Mouse (Mus musculus) brain, embryonic 14.5 days (tissue): ENCODE measurements at regions not wholly inside any gene's neighbourhood (a gene's known extent, or its start where the extent isn't known, plus 50 kb on each side); places are given as distances from the start of the nearest gene placed in this dataset.
A peak's percentile ranks its signal among the peaks of the same experiment; 100 is the strongest.

ENCODE experiments used
- DNase-seq: peaks from one replicate; pipeline ENCODE4 v3.0.0-alpha.2; 2011; ENCODE audit warnings: low read depth
- CTCF ChIP-seq: fragments of 200-500 bp; IDR thresholded peaks from 2 replicates; pipeline ENCODE4 v1.5.1; 2012; ENCODE audit warnings: inconsistent platforms, mild to moderate bottlenecking, moderate library complexity, borderline replicate concordance; ENCODE audit not compliant: insufficient read depth, insufficient read length; ENCODE audit errors: extremely low read depth
- POLR2A ChIP-seq: fragments of 200-500 bp; IDR thresholded peaks from 2 replicates; pipeline ENCODE4 v1.6.1; 2012; ENCODE audit warnings: mild to moderate bottlenecking, inconsistent platforms, borderline replicate concordance; ENCODE audit not compliant: poor library complexity, insufficient read depth, insufficient read length, severe bottlenecking; ENCODE audit errors: extremely low read depth

DNA sequence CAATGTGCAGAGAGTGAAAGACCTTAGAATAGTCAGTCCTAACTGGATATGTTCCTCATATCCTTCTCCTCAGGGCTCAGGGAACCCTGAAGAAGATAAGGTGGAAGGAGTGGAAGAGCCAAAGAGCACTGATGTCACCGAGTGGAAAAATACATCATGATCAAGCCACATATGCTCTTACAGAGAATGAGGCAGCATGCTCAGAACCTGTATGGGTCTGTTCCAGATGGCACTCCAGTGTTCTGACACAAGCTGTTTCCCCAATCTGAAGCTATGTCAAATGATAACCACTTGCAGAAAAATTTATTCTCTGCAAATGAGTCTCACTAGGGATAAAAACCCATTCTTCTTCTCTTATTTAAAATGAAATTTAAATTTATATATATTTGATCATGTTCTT lies 572.6 kb upstream of the Robo2 start:
- TF ChIP-seq CTCF (no peak), POLR2A (no peak)
- no peak for DNase-seq

DNA sequence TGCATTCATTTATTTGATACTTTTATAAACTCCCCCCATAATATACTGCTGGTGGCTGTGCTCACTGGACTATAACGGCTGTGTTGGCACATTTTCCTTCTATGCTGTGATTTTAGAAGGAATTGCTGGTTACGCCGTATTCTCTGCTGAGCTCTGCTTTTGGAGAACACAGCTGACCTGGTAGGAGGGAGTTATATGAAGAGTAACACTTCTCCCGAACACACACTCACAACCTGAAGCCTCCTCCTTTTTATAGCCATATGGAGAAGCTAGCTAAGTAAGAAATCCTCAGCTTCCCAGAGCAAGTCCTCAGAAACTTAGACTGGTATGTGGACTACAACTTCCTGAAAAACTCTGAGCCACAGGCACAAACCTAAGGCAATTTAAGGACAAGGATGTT lies 554.5 kb upstream of the Robo2 start:
- TF ChIP-seq CTCF, result no peak
- TF ChIP-seq POLR2A, result no peak
- DNase-seq, result no peak

- DNase-seq, result no peak
- TF ChIP-seq CTCF, result no peak
- TF ChIP-seq POLR2A, result no peak
These were observed 518.1 kb upstream of the Robo2 start for GRCm38 (mm10) chr16:74929739-74930138.

DNA sequence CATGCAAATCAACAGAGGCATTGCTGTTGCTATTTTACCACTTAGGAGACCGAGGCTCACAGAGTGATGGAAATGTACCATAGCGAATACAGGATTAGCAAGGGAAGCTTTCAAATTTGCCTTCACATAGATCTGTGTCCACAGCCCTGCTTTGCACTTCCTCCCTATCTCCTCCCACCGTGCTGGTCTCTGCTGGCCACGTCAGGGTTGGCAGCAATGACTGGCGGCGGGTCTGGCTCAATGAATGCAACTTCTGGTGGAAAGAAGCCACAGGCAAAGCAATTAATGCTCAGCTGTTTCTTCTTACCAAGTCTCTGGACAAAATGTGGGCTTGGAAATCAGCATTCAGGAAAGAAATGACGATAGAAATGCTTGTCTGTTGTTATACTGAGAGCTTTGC lies 489.2 kb upstream of the Robo2 start:
- peak; percentile 59 for DNase-seq
- TF ChIP-seq CTCF (no peak), POLR2A (no peak)

DNA sequence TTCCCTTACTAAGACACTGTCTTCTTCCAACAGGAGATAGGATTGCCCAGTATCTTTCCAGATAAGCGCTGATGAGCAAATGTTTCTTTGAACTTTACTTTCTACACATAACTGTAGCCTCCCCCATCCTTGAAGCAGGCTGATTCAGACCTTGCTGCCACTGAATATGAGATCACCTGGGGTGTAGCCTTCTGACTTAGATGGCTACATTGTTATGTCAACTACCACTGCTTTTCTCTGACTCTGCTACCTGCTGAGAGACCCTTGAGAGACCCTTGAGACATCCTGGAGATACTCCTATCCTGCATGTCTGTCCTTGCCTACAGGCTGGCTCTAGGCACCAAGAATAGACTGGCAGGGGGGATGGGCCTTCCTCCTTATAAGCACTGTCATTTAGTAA lies 476.1 kb upstream of the Robo2 start:
- TF ChIP-seq CTCF, result no peak
- TF ChIP-seq POLR2A, result no peak
- no peak for DNase-seq

DNA sequence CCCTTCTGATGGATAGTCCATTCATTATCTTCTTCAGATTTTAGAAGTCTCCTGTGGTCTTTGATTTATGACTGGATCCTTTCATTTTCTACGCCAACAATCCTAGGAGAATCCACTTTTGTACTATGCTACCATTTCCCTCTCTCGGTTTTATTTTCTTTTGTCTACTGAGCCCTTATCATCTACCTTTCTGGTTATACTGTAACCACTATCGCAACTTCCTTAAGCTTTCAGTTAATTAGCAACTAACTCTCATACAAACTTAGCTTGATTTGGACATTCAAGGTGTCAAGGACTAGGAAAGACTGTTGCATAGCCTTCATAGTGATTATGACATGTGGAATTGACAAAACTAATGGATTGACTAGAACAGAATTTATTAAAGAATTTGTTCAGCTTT lies 467.0 kb upstream of the Robo2 start:
- TF ChIP-seq CTCF (no peak), POLR2A (no peak)

DNA sequence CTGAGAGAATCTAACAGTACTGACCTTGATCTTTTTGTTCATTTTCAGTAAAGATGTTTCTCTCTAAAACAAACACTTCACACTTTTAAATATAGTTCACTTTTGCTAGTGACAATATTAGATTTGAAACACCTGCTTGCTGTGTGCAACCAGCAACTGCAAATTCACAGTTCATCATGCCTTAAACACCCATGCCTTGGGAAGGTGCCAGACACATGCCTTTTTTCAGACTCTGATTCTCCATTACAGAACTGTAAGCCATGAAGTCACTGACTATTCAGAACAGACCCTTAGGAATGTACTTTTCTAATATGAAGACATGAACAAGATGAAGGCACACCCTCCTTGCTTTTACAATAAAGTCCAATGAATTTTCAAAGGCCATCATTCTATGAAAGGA lies 462.1 kb upstream of the Robo2 start:
- DNase-seq, result peak; percentile 25
- TF ChIP-seq CTCF (no peak), POLR2A (no peak)

More for the DNA sequence above, 467.0 kb upstream of the Robo2 start:
- no peak for DNase-seq

DNA sequence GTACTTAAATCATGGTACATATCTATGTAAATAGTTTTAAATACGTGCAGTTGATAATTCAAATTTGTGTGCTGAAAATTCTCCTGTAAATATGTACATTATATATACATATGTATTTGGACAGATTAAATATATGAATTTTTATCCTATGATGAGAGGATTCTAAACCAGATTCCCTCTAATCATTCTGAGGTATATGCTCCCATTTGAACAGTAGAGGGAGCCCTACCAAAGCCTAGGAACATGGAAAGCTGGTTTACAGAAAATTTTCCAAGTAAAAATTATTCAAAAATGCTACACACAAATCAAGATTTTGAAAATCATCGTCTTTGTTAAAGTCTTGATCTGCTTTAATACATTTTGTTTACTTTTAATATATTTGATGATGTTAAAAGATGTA lies 446.1 kb upstream of the Robo2 start:
- no peak for TF ChIP-seq POLR2A
- no peak for TF ChIP-seq CTCF
- DNase-seq, result peak; percentile 59

GRCm38 (mm10) chr16:74840006-74840405 lies 428.4 kb upstream of the Robo2 start:
- TF ChIP-seq POLR2A (no peak), CTCF (peak; percentile 13; the same call in 1 of the 2 replicates)
- peak; percentile 27 for DNase-seq

DNA sequence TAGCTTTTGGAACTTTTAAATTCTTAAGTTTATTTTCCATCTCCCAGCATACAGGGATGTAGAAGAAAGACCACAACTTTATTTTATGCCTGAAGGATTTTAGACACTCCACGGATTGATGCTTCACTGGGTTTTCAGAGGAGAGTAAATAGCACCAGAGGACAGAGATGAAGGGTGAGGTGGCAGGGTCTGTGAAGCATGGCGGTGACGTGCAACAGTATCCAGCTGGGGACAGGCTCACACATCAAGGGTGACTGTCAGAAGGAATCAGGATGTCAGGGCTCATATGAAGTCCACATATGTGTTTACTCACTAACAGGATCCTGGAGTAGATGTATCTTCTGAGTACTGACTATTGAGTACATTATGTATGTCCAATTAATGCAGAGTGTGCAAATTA lies 402.8 kb upstream of the Robo2 start:
- TF ChIP-seq POLR2A, result no peak
- TF ChIP-seq CTCF, result no peak
- no peak for DNase-seq

DNA sequence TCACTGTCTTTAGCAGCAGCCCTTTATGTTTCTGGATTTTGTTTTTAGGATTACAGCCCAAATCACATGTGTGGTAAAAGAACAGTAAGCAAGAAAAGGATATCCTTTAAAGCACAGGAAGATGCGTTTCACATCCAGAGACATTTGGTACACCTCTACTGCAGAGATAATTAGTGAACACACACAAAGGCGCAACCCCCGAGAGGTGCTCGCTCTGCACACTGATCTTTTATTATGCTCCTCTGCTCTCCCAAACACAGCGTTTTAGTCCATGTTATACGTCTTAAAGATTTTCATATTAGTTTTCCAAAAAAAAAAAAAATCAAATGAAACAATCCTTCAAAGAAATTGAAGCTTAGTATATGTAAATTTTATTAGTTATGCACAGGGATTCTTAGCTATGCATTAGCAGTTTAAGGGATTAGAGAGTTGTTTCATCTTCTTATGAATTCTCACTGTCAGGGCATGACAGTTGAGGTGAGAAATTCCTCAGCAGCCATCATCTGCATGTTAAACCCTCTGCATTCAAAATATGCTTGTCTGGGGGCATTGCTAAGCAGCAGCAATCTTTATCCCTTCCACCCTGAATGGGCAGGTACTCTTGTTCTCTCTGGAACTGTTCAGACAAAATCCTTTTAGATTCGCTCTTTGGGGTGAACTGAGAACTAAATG lies 397.7 kb upstream of the Robo2 start:
- TF ChIP-seq POLR2A (no peak), CTCF (no peak)
- peak; percentile 55 for DNase-seq

GRCm38 (mm10) chr16:74806775-74807174 lies 395.1 kb upstream of the Robo2 start:
- peak; percentile 59 for DNase-seq

DNA sequence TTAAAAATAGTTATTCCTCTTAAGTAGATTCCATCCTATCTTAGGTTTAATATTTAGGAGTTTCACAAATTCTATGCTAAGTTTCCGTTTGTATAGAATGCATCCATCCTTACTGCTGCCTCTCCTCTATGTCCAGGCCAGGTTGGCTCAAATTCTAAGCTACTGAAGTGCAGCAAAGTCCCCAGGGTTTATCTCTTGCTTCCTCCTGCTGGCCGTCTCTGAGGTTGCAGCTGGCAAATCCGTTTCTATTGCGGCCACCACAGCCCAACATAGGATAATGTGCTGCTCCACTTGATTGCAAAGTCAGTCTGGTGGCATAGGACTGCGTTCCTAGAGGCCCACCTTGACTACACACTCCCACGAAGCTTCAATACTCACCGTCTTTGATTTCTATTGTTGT lies 389.7 kb upstream of the Robo2 start:
- peak; percentile 75 for TF ChIP-seq CTCF
- TF ChIP-seq POLR2A, result no peak
- peak; percentile 82 for DNase-seq

More at GRCm38 (mm10) chr16:74806775-74807174, 395.1 kb upstream of the Robo2 start:
- TF ChIP-seq POLR2A, result no peak
- no peak for TF ChIP-seq CTCF

DNA sequence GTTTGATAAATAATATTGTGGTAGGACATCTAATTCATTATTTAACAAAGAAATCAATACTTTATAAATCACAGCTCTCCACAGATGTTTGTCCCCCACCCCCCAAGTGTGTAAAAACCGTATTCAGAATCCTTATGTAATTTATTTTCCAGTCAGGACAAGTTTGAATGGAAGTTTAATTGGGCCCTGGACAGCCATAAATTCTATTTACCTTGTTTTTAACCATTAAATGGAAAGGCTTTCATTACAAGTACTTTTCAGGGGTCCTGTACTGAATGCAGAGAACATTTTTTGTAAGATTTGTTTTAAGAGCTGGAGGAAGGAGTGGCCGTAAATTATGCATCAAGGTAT lies 384.7 kb upstream of the Robo2 start:
- DNase-seq, result no peak
- TF ChIP-seq POLR2A (no peak), CTCF (no peak)

GRCm38 (mm10) chr16:74795360-74796302 lies 384.0 kb upstream of the Robo2 start:
- DNase-seq, result no peak
- TF ChIP-seq CTCF, result no peak
- TF ChIP-seq POLR2A, result no peak
